Mouse (Mus musculus) C2C12 (cell line): ENCODE results near the gene Klf5.

Experiments used
- CTCF ChIP-seq: IDR thresholded peaks from one replicate; pipeline ENCODE4 v1.5.1; 2011; ENCODE audit not compliant: control insufficient read depth, insufficient read depth, insufficient read length
- MAX ChIP-seq: IDR thresholded peaks from one replicate; pipeline ENCODE4 v1.6.1; 2011; ENCODE audit warnings: mild to moderate bottlenecking, control low read depth
- MYOD1 ChIP-seq: IDR thresholded peaks from one replicate; pipeline ENCODE4 v1.6.1; 2011; ENCODE audit warnings: low read depth; ENCODE audit not compliant: control insufficient read depth, insufficient read length

DNA sequence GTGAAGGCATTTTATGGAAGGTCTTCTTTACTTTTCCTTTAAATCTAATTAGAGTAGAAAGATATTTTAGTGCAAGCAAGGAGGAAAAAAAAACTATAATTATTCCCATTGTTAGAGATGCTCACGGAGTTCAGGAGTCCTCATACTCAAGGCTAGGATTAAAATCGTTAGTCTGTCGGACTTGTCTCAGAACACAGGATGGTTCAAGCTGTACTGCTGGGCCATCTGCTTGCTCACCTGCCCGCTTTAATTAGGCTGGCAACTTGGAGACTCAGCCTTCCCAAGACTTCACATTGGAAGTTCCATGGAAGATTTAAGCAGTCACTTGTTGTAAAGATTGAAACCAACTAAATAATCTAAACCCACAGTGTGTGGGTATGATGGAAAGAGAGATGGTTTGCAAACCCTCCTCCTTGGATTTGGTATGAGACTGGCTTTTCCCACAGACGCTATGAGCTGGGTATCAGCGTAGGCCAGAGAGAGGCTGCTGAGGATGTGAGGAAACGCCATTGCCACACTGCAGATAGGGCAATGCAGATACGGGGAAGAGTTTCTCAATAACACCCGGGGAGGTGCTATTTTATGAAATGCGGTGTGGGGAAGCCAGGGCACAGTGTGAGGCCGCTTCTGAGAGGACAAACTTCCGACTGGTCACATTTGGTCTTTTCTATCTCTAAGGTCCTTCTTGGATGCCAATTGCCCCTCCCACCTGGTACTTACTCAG lies 19.6 kb upstream of the Klf5 start:
- TF ChIP-seq MAX (no peak), CTCF (no peak), MYOD1 (no peak)
